Mouse (Mus musculus) lung, postnatal 25 days (tissue): ENCODE results near the gene Ltbp1.
A peak's percentile ranks its signal among the peaks of the same experiment; 100 is the strongest.

Source experiments
- DNase-seq: peaks from one replicate; pipeline ENCODE4 v3.0.0; 2022; ENCODE audit warnings: low spot score

Gene Ltbp1

GRCm38 (mm10) chr17:75353323-75353722 lies 348.0 kb downstream of the Ltbp1 start:
- DNase-seq: no peak

- DNase-seq: peak; percentile 21
These were observed 350.1 kb downstream of the Ltbp1 start for GRCm38 (mm10) chr17:75355431-75355830.

GRCm38 (mm10) chr17:75360111-75360510 lies 354.7 kb downstream of the Ltbp1 start:
- no peak for DNase-seq

GRCm38 (mm10) chr17:75366332-75366731 lies 361.0 kb downstream of the Ltbp1 start:
- no peak for DNase-seq

GRCm38 (mm10) chr17:75367486-75368155 lies 362.3 kb downstream of the Ltbp1 start:
- DNase-seq: no peak

GRCm38 (mm10) chr17:75368580-75368979 lies 363.2 kb downstream of the Ltbp1 start:
- peak; percentile 24 for DNase-seq

- DNase-seq: peak; percentile 86
These were observed 364.0 kb downstream of the Ltbp1 start for GRCm38 (mm10) chr17:75369351-75369750.

- no peak for DNase-seq
These were observed 364.8 kb downstream of the Ltbp1 start for GRCm38 (mm10) chr17:75370120-75370519.

GRCm38 (mm10) chr17:75371650-75372049 lies 366.3 kb downstream of the Ltbp1 start:
- peak; percentile 14 for DNase-seq

GRCm38 (mm10) chr17:75372371-75372770 lies 367.0 kb downstream of the Ltbp1 start:
- DNase-seq: peak; percentile 31

- no peak for DNase-seq
These were observed 369.1 kb downstream of the Ltbp1 start for GRCm38 (mm10) chr17:75374287-75375024.

GRCm38 (mm10) chr17:75378256-75378871 lies 373.0 kb downstream of the Ltbp1 start:
- no peak for DNase-seq

- DNase-seq: no peak
These were observed 374.8 kb downstream of the Ltbp1 start for GRCm38 (mm10) chr17:75380167-75380566.

- no peak for DNase-seq
These were observed 383.0 kb downstream of the Ltbp1 start for GRCm38 (mm10) chr17:75388402-75388801.

- no peak for DNase-seq
These were observed 384.8 kb downstream of the Ltbp1 start for GRCm38 (mm10) chr17:75390142-75390541.

GRCm38 (mm10) chr17:75391429-75392192 lies 386.2 kb downstream of the Ltbp1 start:
- no peak for DNase-seq

- DNase-seq: peak; percentile 8
These were observed 401.0 kb downstream of the Ltbp1 start for GRCm38 (mm10) chr17:75406405-75406804.

GRCm38 (mm10) chr17:75416861-75417260 lies 411.5 kb downstream of the Ltbp1 start:
- no peak for DNase-seq

- DNase-seq: no peak
These were observed 428.8 kb downstream of the Ltbp1 start for GRCm38 (mm10) chr17:75434152-75434551.

- DNase-seq: no peak
These were observed 429.5 kb downstream of the Ltbp1 start for GRCm38 (mm10) chr17:75434871-75435270.

GRCm38 (mm10) chr17:75435599-75435998 lies 430.2 kb downstream of the Ltbp1 start, which contains the start of gene Rasgrp3:
Rasgrp3 (plus strand) TSS chr17:75435896.
- peak; percentile 53 for DNase-seq

- DNase-seq: no peak
These were observed 430.7 kb downstream of the Ltbp1 start for GRCm38 (mm10) chr17:75436095-75436494.
